Mouse (Mus musculus) thymus, adult 2 months (tissue): ENCODE measurements around the gene Dpyd. TPM values are rescaled to one million over a fixed set of nuclear protein-coding genes. Genes with fewer than 3 reads are reported as not detected.

Experiments used
- DNase-seq: peaks from one replicate; pipeline ENCODE4 v3.0.0; 2021
- H3K27ac ChIP-seq: fragments of 200-500 bp; 2 replicates; pipeline ENCODE4 v1.5.1; 2012; ENCODE audit warnings: low read length, control low read depth; ENCODE audit not compliant: control insufficient read depth, insufficient read depth
- H3K27me3 ChIP-seq: fragments of 200-500 bp; 2 replicates; pipeline ENCODE4 v1.6.1; 2012; ENCODE audit warnings: mild to moderate bottlenecking, low read length, moderate library complexity, mixed read lengths; ENCODE audit not compliant: control insufficient read depth, insufficient read depth
- H3K36me3 ChIP-seq: fragments of 200-500 bp; 2 replicates; pipeline ENCODE4 v1.6.1; 2012; ENCODE audit warnings: mild to moderate bottlenecking, low read length, moderate library complexity; ENCODE audit not compliant: control insufficient read depth, insufficient read depth
- H3K4me1 ChIP-seq: fragments of 200-500 bp; replicated peaks from 2 replicates; pipeline ENCODE4 v1.6.1; 2012; ENCODE audit warnings: low read length; ENCODE audit not compliant: control insufficient read depth, insufficient read depth
- H3K4me3 ChIP-seq: fragments of 200-500 bp; 2 replicates; pipeline ENCODE4 v1.5.1; 2012; ENCODE audit warnings: mild to moderate bottlenecking, low read length, control low read depth, moderate library complexity; ENCODE audit not compliant: control insufficient read depth, insufficient read depth
- CTCF ChIP-seq: fragments of 200-500 bp; IDR thresholded peaks from 2 replicates; pipeline ENCODE4 v1.5.1; 2012; ENCODE audit warnings: mild to moderate bottlenecking, control low read depth, low read length, moderate library complexity, borderline replicate concordance; ENCODE audit not compliant: control insufficient read depth, poor library complexity, insufficient read depth; ENCODE audit errors: extremely low read depth
- POLR2A ChIP-seq: fragments of 200-500 bp; IDR thresholded peaks from 2 replicates; pipeline ENCODE4 v1.6.1; 2012; ENCODE audit warnings: mild to moderate bottlenecking, low read length, control low read depth, moderate library complexity; ENCODE audit not compliant: control insufficient read depth, poor library complexity, insufficient read depth; ENCODE audit errors: extremely low read depth
- WGBS: fragments of 180-500 bp; shearing (Covaris S2); methylation state at CpG from one replicate; pipeline ENCODE4 v1.1.7; 2018; 5-methylcytosine and 5-hydroxymethylcytosine counted together
- polyA plus RNA-seq: library from polyadenylated mRNA; depleted of rRNA; stranded (reverse); fragments of >200 nt; gene quantifications from 2 replicates; pipeline ENCODE4 v1.2.3, GENCODE M21; 2012

The Dpyd gene
- polyA plus RNA-seq, 1 experiment: 0.85 TPM

DNA sequence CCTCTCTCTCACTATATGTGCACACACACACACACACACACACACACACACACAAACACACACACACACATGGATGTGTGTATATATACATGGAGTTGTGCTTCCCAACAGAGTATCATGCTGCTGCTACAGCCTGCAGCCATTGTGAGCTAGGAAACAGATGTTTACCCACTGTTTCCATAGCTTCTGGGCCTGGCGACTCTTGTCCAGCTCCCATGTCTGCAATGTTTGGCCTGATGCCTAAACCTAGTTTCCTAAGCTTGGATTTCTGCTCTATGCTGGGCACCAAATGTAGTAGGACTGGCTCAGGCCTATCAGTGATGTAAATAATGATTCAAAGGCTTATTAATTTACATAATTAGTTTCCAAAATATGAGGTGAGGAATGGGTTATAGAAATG lies 524.7 kb downstream of the Dpyd start:
- WGBS: 70% methylated on average over 1 of the region's 1 CpGs
- Histone ChIP-seq H3K27me3 (no peaks in the 10 kb centered on the region), H3K36me3 (no peaks in the 10 kb centered on the region), H3K4me1 (no peaks in the 10 kb centered on the region), H3K27ac (no peak overlapping the region), H3K4me3 (no peak overlapping the region)
- TF ChIP-seq CTCF (no peak), POLR2A (no peak)
- DNase-seq: no peak

DNA sequence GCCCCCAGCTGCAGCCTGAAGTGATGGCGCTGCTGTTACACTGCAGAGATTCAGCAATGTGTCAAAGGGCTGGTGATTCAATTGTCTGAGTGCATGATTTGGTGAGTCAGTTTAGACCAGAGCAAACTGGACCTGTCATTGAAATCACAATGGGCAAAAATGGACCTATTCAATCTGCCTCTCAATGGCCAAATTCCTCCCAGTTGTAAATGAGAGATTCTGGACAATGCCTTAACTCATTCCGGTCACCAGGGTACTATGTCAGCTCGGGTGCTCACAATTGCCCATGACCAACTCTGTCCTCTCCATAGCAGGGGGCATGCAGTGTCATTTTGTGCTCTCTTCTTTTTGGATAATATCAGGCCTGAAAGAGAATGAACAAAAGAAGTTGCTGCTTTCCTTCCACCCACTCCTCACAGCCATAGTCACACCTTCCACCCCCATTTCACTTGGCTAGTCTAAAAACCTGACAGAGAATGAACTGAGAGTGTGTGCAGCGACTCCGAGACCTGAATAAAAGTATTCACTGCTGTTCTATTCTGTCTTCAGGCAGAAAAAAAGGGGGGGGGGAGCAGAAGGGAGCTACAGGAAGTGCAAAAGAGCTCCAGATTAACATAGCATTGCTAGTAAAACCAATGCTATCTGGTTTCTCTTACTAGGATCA lies 533.4 kb downstream of the Dpyd start:
- no peaks in the 10 kb centered on the region for H3K4me1 ChIP-seq
- H3K27me3 ChIP-seq: no peaks in the 10 kb centered on the region
- no peaks in the 10 kb centered on the region for H3K36me3 ChIP-seq
- no peak overlapping the region for H3K4me3 ChIP-seq
- H3K27ac ChIP-seq: no peak overlapping the region
- no peak for TF ChIP-seq POLR2A
- no peak for TF ChIP-seq CTCF
- DNase-seq: no peak
- 83% methylated on average over 5 of the region's 5 CpGs for WGBS

DNA sequence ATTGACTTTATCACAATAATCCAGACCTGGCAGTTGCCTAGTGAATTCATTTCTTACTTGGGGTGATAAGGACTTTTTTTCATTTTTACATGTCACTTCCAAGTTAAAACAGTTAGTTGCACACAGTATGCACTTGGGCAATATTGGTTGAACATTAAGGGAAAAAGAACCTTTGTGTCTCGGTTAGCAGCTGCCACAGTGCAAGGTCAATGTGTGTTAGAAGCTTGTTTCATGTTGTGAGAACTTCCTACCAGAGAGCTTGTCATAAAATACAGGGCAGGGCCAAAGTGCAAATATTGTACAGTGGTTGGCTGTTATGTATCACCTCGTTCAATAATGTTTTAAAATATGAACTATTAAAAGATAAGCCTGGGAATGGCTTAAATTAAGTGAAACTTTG lies 564.1 kb downstream of the Dpyd start:
- DNase-seq: no peak
- WGBS: 54% methylated on average over 2 of the region's 2 CpGs
- TF ChIP-seq POLR2A (no peak), CTCF (no peak)
- no peak overlapping the region for H3K4me3 ChIP-seq
- no peaks in the 10 kb centered on the region for H3K27me3 ChIP-seq
- no peak overlapping the region for H3K27ac ChIP-seq
- no peaks in the 10 kb centered on the region for H3K36me3 ChIP-seq
- no peaks in the 10 kb centered on the region for H3K4me1 ChIP-seq

DNA sequence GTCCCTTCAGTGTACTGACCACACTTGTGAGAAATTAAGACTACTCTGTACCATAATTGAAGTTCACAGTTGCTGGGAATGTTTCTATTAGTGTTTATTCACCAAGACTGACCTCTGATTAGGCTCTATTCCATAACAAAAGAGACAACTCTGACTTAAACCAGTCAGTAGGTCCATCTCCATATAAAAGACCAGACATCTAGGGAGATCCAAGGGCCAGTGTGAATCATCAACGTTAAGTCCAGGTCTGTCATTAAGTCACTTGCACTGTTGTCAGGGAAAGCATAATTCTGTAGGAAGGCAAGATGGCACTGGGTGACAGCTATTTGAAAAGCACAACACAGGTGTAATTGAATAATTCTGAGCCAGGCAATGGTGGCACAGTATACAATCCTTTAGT lies 566.1 kb downstream of the Dpyd start:
- 78% methylated on average over 1 of the region's 1 CpGs for WGBS
- no peaks in the 10 kb centered on the region for H3K27me3 ChIP-seq
- H3K4me1 ChIP-seq: no peaks in the 10 kb centered on the region
- TF ChIP-seq CTCF: no peak
- TF ChIP-seq POLR2A: no peak
- no peaks in the 10 kb centered on the region for H3K36me3 ChIP-seq
- no peak overlapping the region for H3K27ac ChIP-seq
- DNase-seq: no peak
- H3K4me3 ChIP-seq: no peak overlapping the region

DNA sequence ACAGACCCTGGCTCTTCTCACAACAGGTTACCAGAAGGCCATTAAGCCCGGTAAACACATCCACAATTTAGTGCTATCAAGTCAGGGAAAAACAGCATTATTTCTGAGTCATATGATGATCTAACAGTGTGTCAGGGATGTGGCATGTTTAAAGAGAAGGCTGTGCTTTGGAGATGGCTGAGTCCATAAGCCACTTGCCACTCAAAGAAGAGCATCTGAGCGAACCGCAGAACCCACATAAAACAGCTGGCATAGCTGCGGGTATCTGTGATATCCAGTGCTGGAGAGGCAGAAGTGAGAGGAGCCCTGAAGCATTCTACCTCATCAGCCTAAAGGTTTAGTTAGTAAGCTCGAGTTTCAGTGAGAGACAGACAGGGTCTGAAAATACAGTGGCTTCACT lies 581.1 kb downstream of the Dpyd start:
- Histone ChIP-seq H3K27me3 (no peaks in the 10 kb centered on the region), H3K27ac (no peak overlapping the region), H3K4me1 (no peaks in the 10 kb centered on the region), H3K36me3 (no peaks in the 10 kb centered on the region), H3K4me3 (no peak overlapping the region)
- WGBS: 78% methylated on average over 5 of the region's 5 CpGs
- no peak for DNase-seq
- no peak for TF ChIP-seq CTCF
- TF ChIP-seq POLR2A: no peak

DNA sequence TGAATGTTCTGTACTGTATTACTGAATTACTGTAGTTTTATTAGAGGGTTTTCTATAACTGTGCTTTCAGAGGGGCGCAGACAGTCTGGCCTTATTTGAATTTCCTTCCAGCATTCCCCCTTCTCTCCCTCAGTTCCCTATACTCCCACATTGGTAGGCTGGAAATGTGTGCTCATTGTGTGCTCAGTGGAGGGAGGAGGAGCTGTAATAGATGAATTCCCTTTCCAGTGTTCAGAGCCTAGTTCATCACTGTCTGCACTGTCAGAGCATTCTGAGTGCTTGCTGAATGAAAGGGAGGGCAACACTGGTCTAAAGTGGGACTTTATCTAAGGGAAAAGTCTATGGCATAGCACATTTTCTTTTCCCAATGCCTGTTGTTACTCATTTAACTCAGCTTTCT lies 582.9 kb downstream of the Dpyd start:
- H3K27ac ChIP-seq: no peak overlapping the region
- 94% methylated on average over 1 of the region's 1 CpGs for WGBS
- DNase-seq: no peak
- H3K4me3 ChIP-seq: no peak overlapping the region
- H3K4me1 ChIP-seq: no peaks in the 10 kb centered on the region
- H3K27me3 ChIP-seq: no peaks in the 10 kb centered on the region
- no peaks in the 10 kb centered on the region for H3K36me3 ChIP-seq
- no peak for TF ChIP-seq POLR2A
- TF ChIP-seq CTCF: no peak
